Mouse (Mus musculus) midbrain, embryonic 12.5 days (tissue): Measurements from ENCODE around the gene Tbx6. TPM values are rescaled to one million over a fixed set of nuclear protein-coding genes. Genes with fewer than 3 reads are reported as not detected.

Experiments
- ATAC-seq: fragments of 200-750 bp; cut with Nextera tagmentation; 2 replicates; pipeline ENCODE4 v1.8.0; 2017; ENCODE audit warnings: low read depth, moderate TSS enrichment, moderate library complexity; ENCODE audit not compliant: low FRiP score
- H3K27ac ChIP-seq: fragments of 300-500 bp; sonication (generic); replicated peaks from 2 replicates; pipeline ENCODE4 v1.5.1; 2016; ENCODE audit warnings: mild to moderate bottlenecking
- H3K27me3 ChIP-seq: fragments of 300-500 bp; sonication (generic); 2 replicates; pipeline ENCODE4 v1.6.1; 2016; ENCODE audit warnings: mild to moderate bottlenecking
- H3K36me3 ChIP-seq: fragments of 300-500 bp; sonication (generic); 2 replicates; pipeline ENCODE4 v1.6.1; 2016
- H3K4me1 ChIP-seq: fragments of 300-500 bp; sonication (generic); 2 replicates; pipeline ENCODE4 v1.6.1; 2016
- H3K4me2 ChIP-seq: fragments of 300-500 bp; sonication (generic); replicated peaks from 2 replicates; pipeline ENCODE4 v1.6.1; 2016; ENCODE audit warnings: mild to moderate bottlenecking, moderate library complexity
- H3K4me3 ChIP-seq: fragments of 300-500 bp; sonication (generic); 2 replicates; pipeline ENCODE4 v1.5.1; 2016; ENCODE audit warnings: mild to moderate bottlenecking
- H3K9ac ChIP-seq: fragments of 300-500 bp; sonication (generic); replicated peaks from 2 replicates; pipeline ENCODE4 v1.6.1; 2016; ENCODE audit warnings: mild to moderate bottlenecking, moderate library complexity
- H3K9me3 ChIP-seq: fragments of 300-500 bp; sonication (generic); 2 replicates; pipeline ENCODE4 v1.6.1; 2016; ENCODE audit warnings: mild to moderate bottlenecking
- WGBS: fragments of 180-500 bp; shearing (Covaris S2); methylation state at CpG from one replicate; pipeline ENCODE4 v1.1.7; 2016; 5-methylcytosine and 5-hydroxymethylcytosine counted together
- polyA plus RNA-seq: library from polyadenylated mRNA; unstranded; fragments of >200 nt; fragmentation: Nextera tagmentation; extraction: Ambion mirVana; gene quantifications from 2 replicates; pipeline ENCODE4 v1.2.1, GENCODE M21; 2016

Gene Tbx6
- polyA plus RNA-seq, 1 experiment from 2014 or later = 0.64 TPM

GRCm38 (mm10) chr7:126798127-126799049 is 17.1 kb downstream of the Tbx6 start:
- under 1% methylated on average over 40 of the region's 40 CpGs for WGBS
- Histone ChIP-seq H3K4me1 (peaks cover 38% of the 10 kb centered on the region), H3K4me2 (peak overlapping the region; percentile 81), H3K27me3 (no peaks in the 10 kb centered on the region), H3K9me3 (no peaks in the 10 kb centered on the region), H3K9ac (peak overlapping the region; percentile 79), H3K27ac (peak overlapping the region; percentile 94), H3K4me3 (peak overlapping the region; percentile 67), H3K36me3 (peaks cover 40% of the 10 kb centered on the region)
- no peak for ATAC-seq

GRCm38 (mm10) chr7:126799050-126799467 is 17.8 kb downstream of the Tbx6 start:
- peak overlapping the region; percentile 81 for H3K4me2 ChIP-seq
- peak overlapping the region; percentile 79 for H3K9ac ChIP-seq
- no peaks in the 10 kb centered on the region for H3K27me3 ChIP-seq
- peak; percentile 96 for ATAC-seq
- peaks cover 38% of the 10 kb centered on the region for H3K4me1 ChIP-seq
- peak overlapping the region; percentile 94 for H3K27ac ChIP-seq
- H3K9me3 ChIP-seq = no peaks in the 10 kb centered on the region
- peak overlapping the region; percentile 67 for H3K4me3 ChIP-seq
- under 1% methylated on average over 30 of the region's 36 CpGs for WGBS
- H3K36me3 ChIP-seq = peaks cover 47% of the 10 kb centered on the region

- peaks cover 38% of the 10 kb centered on the region for H3K4me1 ChIP-seq
- ATAC-seq = peak; percentile 91
- H3K9ac ChIP-seq = peak overlapping the region; percentile 79
- H3K9me3 ChIP-seq = no peaks in the 10 kb centered on the region
- peak overlapping the region; percentile 67 for H3K4me3 ChIP-seq
- H3K4me2 ChIP-seq = peak overlapping the region; percentile 81
- WGBS = 1% methylated on average over 36 of the region's 38 CpGs
- no peaks in the 10 kb centered on the region for H3K27me3 ChIP-seq
- H3K36me3 ChIP-seq = peaks cover 44% of the 10 kb centered on the region
- peak overlapping the region; percentile 94 for H3K27ac ChIP-seq
Measured at GRCm38 (mm10) chr7:126799468-126800268, 18.4 kb downstream of the Tbx6 start.

- H3K36me3 ChIP-seq = peaks cover 40% of the 10 kb centered on the region
- H3K4me2 ChIP-seq = peak overlapping the region; percentile 81
- 53% methylated on average over 5 of the region's 5 CpGs for WGBS
Measured at GRCm38 (mm10) chr7:126800269-126801056, 19.2 kb downstream of the Tbx6 start.

GRCm38 (mm10) chr7:126801057-126801422 is 19.8 kb downstream of the Tbx6 start:
- Histone ChIP-seq H3K4me2 (no peak overlapping the region), H3K9ac (peak overlapping the region; percentile 79; the same call in 1 of the 2 replicates), H3K27me3 (no peaks in the 10 kb centered on the region), H3K4me3 (no peak overlapping the region), H3K36me3 (peaks cover 38% of the 10 kb centered on the region), H3K4me1 (peaks cover 37% of the 10 kb centered on the region), H3K27ac (0 out of 2 replicates have a peak overlapping the region, but pooled peaks have one; percentile 1), H3K9me3 (no peaks in the 10 kb centered on the region)
- WGBS = 95% methylated on average over 16 of the region's 16 CpGs
- no peak for ATAC-seq

More at GRCm38 (mm10) chr7:126800269-126801056, 19.2 kb downstream of the Tbx6 start:
- no peak for ATAC-seq
- Histone ChIP-seq H3K27me3 (no peaks in the 10 kb centered on the region), H3K9ac (peak overlapping the region; percentile 79), H3K9me3 (no peaks in the 10 kb centered on the region), H3K4me1 (peaks cover 38% of the 10 kb centered on the region), H3K4me3 (peak overlapping the region; percentile 67), H3K27ac (peak overlapping the region; percentile 94)

GRCm38 (mm10) chr7:126802134-126802889 is 21.0 kb downstream of the Tbx6 start:
- Histone ChIP-seq H3K27ac (no peak overlapping the region), H3K4me1 (peaks cover 25% of the 10 kb centered on the region), H3K27me3 (no peaks in the 10 kb centered on the region), H3K4me2 (no peak overlapping the region), H3K9ac (0 out of 2 replicates have a peak overlapping the region, but pooled peaks have one; percentile 28), H3K9me3 (no peaks in the 10 kb centered on the region), H3K4me3 (no peak overlapping the region), H3K36me3 (peaks cover 37% of the 10 kb centered on the region)
- no peak for ATAC-seq
- 88% methylated on average over 11 of the region's 11 CpGs for WGBS

GRCm38 (mm10) chr7:126803181-126803580 is 21.9 kb downstream of the Tbx6 start:
- Histone ChIP-seq H3K9me3 (no peaks in the 10 kb centered on the region), H3K4me2 (no peak overlapping the region), H3K9ac (0 out of 2 replicates have a peak overlapping the region, but pooled peaks have one; percentile 6), H3K4me3 (no peak overlapping the region), H3K27ac (no peak overlapping the region), H3K36me3 (peaks cover 38% of the 10 kb centered on the region), H3K27me3 (no peaks in the 10 kb centered on the region), H3K4me1 (peaks cover 24% of the 10 kb centered on the region)
- ATAC-seq = no peak
- 91% methylated on average over 6 of the region's 6 CpGs for WGBS

GRCm38 (mm10) chr7:126803751-126804150 is 22.5 kb downstream of the Tbx6 start:
- no peak for ATAC-seq
- Histone ChIP-seq H3K4me2 (no peak overlapping the region), H3K27ac (no peak overlapping the region), H3K27me3 (no peaks in the 10 kb centered on the region), H3K4me3 (no peak overlapping the region), H3K9me3 (no peaks in the 10 kb centered on the region), H3K9ac (no peak overlapping the region), H3K4me1 (peaks cover 26% of the 10 kb centered on the region), H3K36me3 (peaks cover 38% of the 10 kb centered on the region)

- H3K4me1 ChIP-seq = peaks cover 20% of the 10 kb centered on the region
- no peak overlapping the region for H3K4me3 ChIP-seq
- peaks cover 38% of the 10 kb centered on the region for H3K36me3 ChIP-seq
- no peak overlapping the region for H3K9ac ChIP-seq
- H3K4me2 ChIP-seq = no peak overlapping the region
- H3K27me3 ChIP-seq = 0 out of 2 replicates have a peak, but pooled peaks cover under 1% of the 10 kb centered on the region
- no peak overlapping the region for H3K27ac ChIP-seq
- H3K9me3 ChIP-seq = no peaks in the 10 kb centered on the region
- ATAC-seq = no peak
- 93% methylated on average over 6 of the region's 6 CpGs for WGBS
Measured at GRCm38 (mm10) chr7:126806956-126807355, 25.7 kb downstream of the Tbx6 start.

- H3K27ac ChIP-seq = no peak overlapping the region
Measured at GRCm38 (mm10) chr7:126807405-126807804, 26.1 kb downstream of the Tbx6 start.

More at GRCm38 (mm10) chr7:126807405-126807804, 26.1 kb downstream of the Tbx6 start:
- peaks cover 38% of the 10 kb centered on the region for H3K36me3 ChIP-seq
- peaks cover 5% of the 10 kb centered on the region; the same call in 1 of the 2 replicates for H3K27me3 ChIP-seq
- no peaks in the 10 kb centered on the region for H3K9me3 ChIP-seq
- ATAC-seq = no peak
- peaks cover 20% of the 10 kb centered on the region for H3K4me1 ChIP-seq
- peak overlapping the region; percentile 79; the same call in 1 of the 2 replicates for H3K4me2 ChIP-seq
- H3K4me3 ChIP-seq = peak overlapping the region; percentile 54; the same call in 1 of the 2 replicates
- WGBS = 81% methylated on average over 4 of the region's 4 CpGs
- 0 out of 2 replicates have a peak overlapping the region, but pooled peaks have one; percentile 12 for H3K9ac ChIP-seq
